Mouse (Mus musculus) left cerebral cortex, adult 9 months (tissue): Measurements from ENCODE around the gene Zmat5.

Experiments used
- DNase-seq, 2 experiments: peaks; one replicate each; pipeline ENCODE4 v3.0.0; 2022; ENCODE audit warnings: low spot score in 2 of 2

The Zmat5 gene

DNA sequence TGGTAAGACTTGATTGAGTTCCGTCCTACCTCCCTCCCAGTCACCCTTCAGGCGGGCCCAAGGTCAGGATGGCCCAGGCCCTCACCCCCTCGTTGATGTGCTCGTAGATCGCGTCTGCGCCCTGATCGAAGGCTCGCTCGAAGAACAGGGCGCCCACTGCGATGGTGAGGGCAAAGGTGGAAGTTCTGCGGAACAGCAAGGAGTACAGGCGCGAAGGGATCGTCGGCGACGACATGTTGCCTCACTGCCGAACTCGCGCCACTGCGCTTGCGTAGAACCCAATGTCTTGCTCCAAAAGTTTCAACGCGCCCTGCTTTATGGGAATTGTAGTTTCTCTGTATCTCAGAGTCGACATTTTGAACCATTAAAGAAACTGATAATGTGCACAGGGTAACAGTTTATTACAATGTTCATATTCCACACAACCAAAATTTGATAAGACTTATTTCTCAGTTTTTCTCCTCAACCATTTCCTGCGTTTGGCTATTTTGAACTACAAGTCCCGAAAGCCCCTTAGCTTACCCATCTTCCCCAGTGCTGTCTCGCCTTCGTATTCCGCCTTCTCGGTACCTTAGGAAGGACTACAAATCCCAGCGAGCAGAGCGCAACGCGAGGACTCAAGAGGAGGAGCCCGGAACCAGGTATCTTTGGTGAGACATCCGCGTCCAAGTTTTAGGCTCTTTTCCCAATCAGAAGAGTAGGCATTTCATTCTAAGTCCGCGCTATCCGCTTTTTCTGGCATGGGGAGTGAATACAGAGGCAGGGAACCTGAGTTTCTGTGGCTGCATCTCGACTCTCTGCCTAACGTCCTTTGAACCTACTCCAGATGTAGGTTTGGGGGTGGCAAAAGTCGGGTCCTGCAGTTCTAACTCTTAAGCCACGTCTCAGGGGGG, at the start of gene Zmat5, which contains the start of gene Uqcr10:
Gene Zmat5, plus strand, starts transcription at position 607 of the 893 bp plus-strand sequence.
Gene Uqcr10, minus strand, starts transcription at position 271 of the 893 bp plus-strand sequence.
- peak; percentile 90 to 94 for DNase-seq

- DNase-seq = no peak
Measured at GRCm38 (mm10) chr11:4659818-4660217, 44.7 kb upstream of the Zmat5 start.

DNA sequence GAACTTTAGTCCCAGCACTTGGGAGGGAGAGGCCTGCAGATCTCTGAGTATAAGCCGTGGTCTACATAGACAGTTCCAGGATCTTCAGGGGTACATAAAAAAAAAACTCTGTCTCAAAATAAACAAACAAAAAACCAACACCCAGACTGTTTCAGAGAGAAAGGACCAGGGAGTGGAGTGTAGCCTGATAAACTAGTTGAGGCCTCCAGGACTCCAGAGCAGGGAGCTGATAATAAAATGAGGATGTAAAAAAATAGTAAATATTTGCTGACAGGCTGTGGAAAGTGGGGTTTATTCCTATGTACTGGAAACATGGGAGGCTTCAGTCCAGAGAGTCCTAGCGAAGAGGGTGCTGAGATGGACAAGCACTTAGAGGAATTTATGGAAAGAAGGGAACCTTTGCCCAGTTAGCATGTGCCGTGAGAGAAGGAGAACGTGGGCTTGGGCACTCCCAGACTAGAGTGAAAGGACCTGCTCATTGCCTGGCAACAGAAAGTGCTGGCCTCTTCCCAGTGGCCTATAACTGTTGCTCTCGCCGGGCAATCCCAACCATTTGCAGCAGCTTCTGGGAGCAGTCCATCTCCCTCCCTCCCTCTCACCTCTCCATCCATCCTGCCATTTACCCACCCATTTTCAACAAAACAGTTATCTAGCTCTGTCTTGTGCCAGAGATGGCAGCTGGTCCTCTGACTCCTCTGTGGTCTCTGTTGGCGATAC, 44.0 kb upstream of the Zmat5 start:
- DNase-seq = no peak

GRCm38 (mm10) chr11:4661324-4661723, 43.2 kb upstream of the Zmat5 start:
- no peak for DNase-seq

DNA sequence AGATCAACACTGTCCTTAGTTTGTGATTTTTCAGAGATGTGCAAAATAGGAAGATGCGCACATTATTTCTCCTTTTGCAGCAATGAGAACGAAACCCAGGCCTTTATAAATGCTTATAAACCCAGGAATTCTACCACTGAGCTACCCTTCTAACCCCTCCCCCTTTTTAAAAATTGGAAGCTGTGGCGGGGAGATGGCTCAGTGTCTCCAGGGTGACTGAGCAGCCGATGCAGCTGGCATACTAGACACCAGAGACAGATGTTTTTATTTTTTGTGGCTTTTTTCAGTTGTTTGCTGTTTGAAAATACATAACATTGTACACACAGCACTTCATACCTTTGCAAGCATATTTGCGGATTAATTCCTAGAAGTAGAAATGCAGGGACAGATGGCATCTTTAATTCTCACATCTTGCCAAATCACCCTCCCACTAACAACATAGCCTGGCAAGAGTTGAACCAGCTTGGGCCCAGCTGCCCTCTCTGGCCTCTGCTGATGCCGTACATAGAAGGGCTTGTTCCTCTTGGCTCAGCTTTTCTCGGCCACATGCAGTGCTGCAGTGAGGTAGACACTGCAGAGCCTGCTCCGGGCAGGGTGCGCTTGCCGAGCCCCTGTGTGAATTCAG, 42.5 kb upstream of the Zmat5 start:
- no peak for DNase-seq

- no peak for DNase-seq
Measured at GRCm38 (mm10) chr11:4662496-4662878, 42.0 kb upstream of the Zmat5 start.

DNA sequence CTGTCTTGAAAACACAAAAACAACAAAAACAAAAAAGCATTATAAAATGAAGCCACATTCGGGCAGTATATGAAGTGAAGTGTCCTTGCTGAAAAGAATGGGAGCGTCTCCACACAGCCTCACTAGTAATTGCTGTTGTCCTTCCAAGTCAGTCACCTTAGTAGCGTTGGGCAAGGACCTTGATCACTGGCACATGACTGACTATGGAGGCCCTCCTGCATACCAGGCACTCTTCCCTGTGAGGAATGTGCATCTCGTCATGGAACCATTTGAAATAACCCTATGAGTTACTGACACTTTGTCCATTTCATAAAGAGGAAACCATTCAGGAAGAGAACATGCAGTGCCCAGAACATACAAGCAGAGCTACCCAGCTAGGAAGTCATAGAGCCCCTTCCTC, 32.7 kb upstream of the Zmat5 start:
- no peak for DNase-seq

GRCm38 (mm10) chr11:4674593-4674992, 29.9 kb upstream of the Zmat5 start:
- DNase-seq = no peak

DNA sequence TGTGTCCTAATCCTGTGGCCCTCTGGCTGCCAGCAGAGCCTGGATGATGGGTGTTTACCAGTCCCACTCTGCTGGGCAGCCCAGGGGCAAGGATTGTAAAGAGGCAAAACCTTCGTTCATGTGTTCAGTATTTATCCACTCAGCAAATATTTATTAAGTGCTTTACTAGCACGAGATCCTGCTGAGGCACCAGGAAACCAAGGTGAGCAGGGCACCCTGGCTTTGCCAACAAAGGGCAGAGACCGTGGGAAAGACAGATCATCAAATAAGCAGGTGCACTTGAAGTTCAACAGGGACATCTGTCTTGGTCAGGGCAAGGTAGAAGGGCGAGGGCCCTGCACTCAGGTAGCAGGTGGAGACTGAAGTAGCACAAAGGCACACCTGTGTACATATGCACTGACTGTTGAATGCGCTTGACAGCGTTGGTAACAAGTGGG, 29.3 kb upstream of the Zmat5 start:
- no peak for DNase-seq

DNA sequence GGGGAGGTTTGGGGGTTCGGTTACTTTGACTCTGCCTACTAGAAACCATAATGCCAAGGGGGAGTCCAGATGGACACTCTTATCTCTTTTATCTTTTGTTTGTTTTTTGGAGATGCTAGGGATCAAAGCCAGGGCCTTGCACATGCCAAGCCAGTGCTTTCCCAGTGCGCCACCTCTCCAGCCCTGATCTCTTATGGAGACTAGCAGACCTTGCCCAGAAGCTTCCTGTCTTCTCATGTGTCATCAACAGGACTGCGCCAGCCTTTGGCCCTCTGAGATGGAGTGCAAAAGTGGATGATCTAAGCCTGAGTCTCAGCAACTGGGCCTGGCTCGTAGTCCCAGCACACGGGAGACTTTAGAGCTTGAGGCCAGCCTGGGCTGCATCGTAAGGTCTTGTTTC, 28.8 kb upstream of the Zmat5 start:
- no peak for DNase-seq

DNA sequence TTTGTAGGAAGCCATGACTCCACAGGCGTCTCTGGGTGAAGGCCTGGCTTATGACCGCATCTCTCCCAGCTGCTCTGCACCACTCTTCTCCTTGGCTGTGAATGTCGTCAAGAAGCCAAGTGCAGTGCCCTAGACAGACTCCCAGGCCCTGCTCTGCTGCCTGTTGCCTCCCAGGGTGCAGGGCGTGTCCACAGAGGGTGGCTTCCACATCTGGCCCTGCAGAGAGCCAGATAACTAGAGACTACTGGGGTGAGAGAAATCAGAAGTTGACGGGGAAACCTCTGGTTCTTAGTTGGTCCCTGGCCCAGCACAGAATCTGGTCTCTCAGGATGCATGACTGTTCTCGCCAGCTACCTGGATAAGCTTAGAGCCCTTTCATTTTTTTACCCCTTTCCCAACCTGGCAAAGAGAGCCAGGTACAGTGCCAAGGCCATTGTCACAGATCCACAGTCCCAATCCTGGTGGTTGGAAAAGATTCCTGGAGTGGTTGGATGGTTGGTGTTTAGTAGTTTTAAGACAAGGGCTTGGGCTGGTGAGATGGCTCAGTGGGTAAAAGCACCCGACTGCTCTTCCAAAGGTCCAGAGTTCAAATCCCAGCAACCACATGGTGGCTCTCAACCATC, 27.1 kb upstream of the Zmat5 start:
- no peak for DNase-seq

DNA sequence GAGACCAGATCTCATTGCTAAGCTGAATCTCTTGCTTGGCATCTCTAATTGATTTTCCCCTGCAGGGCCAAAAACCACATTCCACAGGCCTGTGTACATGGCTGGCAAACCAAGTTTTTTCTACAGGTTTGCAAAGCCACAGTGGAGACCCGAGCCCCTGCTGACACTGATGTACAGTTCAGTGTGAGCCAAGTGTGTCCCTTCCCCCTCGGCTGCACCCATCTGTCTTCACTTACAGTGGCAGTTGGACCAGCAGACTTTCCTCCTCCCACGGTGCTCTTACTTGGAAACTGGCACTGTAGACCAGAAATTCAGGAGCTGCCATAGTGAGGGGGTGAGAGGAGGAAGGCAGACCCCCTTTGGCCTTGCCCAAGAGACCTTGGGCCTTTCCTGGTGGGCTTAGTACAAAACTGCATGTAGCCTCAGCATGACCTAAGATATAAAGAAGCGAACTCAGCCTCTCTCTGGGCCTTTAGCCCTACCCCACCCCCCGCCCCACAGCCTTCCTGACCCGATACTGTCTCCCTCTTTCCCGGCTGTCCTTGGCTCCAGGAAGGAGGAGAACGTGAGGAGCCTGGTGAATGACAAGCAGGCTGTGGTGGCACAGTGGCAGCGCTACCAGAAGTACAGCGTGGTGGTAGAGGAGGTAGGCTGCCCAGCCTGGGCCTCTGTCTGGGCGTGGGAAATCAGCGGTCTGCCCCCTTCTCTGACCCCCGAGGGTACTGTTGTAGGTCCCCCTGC, 25.6 kb upstream of the Zmat5 start:
- DNase-seq = peak in 1 of 2 experiments; percentile 74

GRCm38 (mm10) chr11:4679441-4679832, 25.0 kb upstream of the Zmat5 start:
- peak in 1 of 2 experiments; percentile 49 for DNase-seq

- no peak for DNase-seq
Measured at GRCm38 (mm10) chr11:4680126-4680525, 24.4 kb upstream of the Zmat5 start.

GRCm38 (mm10) chr11:4683516-4683915, 21.0 kb upstream of the Zmat5 start:
- DNase-seq = no peak

DNA sequence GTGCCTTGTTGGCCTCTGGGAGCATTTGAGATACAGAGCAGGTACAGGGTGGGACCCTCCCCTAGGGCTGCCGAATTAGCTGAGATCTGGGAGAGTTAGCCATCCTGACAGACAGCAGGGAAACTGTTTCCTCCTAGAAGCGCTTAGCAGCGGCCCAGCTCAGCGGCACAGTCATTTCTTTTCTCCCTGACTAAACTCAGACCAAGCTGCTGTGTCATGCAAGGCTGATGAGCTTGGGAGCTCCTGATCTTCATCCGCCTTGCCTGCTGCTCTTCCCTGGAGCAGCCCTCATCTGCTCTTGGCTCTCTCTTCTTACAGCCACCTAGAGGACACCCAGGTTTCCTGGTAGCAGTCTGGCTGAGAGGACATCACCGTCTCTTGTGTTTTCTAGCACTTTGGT, 20.3 kb upstream of the Zmat5 start:
- no peak for DNase-seq

GRCm38 (mm10) chr11:4685071-4685470, 19.4 kb upstream of the Zmat5 start:
- no peak for DNase-seq

DNA sequence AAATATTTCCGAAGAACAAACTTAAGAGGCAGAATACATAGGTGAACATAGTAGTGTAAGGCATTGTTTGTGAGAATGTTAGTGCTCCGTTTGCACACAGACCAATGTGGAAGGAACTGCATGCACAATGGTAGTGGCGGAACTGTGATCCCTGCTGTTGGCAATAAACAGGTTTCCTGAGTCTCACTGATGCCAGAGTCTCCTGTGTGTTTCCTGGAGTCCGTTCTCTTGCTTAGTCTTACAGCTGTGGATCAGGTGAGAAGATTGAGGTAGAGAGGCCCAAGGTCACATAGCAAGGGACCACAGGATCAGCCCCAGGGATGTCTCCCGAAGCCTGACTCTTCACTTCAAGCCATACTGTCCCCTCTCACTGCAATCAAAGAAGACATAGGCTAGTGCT, 19.0 kb upstream of the Zmat5 start:
- no peak for DNase-seq

DNA sequence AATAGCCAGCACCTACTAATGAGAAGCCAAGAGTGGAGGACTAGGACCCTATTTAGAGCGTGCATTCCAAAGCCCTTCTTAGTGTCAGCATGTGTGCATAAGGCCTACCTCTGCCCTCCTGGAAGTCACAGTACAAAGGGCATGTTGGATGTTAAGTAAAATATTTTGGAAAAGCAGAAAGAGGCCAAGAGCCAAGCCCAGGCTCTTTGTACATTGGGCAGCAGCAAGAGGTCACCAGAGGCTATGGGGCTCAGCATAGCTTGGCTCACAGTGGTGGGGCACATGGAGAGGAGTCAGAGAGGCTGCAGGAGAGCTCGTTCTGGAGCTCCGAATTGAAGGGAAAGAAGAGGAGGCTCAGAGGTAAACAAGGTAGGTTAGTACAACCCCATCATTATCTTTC, 17.5 kb upstream of the Zmat5 start:
- DNase-seq = no peak

DNA sequence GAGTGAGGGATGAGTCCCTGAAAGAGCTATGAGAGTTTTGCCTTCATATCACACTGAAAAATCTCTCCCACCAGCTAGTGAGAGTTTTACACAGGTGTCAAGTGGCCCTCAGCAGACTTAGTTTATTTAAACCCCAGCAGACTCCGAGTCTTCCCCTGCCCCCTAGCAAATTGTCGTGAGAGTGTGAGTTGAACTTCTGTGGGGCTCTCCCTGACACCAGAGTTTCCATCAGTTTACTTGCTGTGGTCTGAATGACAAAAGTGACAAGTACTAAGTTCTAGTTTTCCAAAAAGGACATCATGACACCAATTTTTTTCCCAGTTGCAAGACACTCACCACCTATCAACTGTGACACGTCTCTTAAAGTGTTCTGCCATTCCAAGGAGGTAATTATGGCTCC, 16.6 kb upstream of the Zmat5 start:
- DNase-seq = no peak

GRCm38 (mm10) chr11:4688632-4689380, 15.7 kb upstream of the Zmat5 start:
- DNase-seq = no peak
